Mouse (Mus musculus): ENCODE data around the gene Ivd.

DNA sequence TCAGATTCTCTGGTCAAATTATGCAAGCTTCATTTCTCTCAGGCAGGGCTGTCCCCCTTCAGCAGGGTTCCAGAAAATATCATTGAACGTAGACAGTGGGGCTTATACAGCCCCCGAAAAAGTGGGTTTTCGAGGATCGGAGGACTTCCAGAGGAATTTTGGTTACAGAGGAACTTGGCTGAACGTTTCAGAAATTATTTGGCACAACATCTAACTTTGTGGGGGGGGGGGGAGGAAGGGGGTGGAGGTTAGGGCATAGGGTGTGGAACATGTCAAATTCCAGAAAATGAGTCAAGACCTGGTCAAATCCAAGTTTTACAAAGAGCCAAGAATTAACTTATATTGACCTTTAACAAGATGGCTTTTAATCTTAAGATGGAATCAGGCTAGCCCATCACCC, 32.7 kb upstream of the Ivd start:
- TF ChIP-seq EP300 (IDR thresholded peaks at IDR 0.05; ENCODE audit: insufficient read depth, low read depth, low read length) (no peak), POLR2A (IDR thresholded peaks at IDR 0.05; ENCODE audit: insufficient read depth, low read length) (no peak), CTCF (IDR thresholded peaks at IDR 0.05; ENCODE audit: low read depth, low read length) (no peak)
